Mouse (Mus musculus): Measurements from ENCODE around the gene Zdhhc17.

The Zdhhc17 gene

DNA sequence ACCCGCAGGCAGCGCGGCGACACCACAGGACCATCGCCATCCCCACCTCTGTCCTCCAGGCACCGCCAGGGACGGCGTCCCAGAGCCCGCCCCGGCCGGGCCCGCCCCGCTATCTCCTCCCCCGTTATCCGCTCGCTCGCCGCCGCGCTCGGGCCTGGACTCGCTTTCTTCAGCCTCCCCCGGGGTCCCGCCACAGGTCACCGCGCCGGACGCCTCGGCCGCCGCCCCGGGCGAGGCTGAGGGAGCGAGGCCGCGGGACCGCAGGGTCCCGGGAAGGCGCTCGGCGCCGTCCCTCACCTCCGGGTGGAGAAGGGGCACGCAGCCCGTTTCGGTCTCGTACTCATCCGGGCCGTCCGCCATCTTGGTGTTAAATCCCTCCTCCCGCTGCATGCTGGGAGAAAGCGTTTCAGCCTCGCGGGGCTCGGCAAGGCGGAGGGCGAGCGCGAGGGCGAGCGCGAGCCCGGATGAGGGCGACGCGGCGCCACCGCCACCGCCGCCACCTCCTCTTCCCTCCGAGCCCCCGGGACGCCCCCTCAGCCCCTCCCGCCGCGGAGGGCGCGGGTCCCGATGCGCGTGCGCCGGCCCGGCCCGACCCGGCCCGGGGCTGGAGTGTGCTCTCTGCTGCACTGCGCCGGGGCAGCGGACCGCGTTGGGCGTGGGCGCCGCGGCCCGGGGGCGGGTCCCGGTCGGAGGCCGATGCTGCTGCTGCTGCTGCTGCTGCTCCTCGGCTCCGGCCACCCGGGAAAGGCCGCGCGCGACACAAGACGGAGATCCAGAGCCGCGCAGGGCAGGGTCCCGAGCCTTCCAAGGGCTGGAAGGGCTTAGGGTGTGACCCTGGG is at the start of gene Zdhhc17:
Gene Zdhhc17, minus strand, starts transcription at position 500 of the 839 bp plus-strand sequence.
- in situ Hi-C loops (cut with MboI, MseI): no loop called here

GRCm38 (mm10) chr10:111055770-111056169 is 45.8 kb upstream of the Zdhhc17 start:
- in situ Hi-C loops (cut with MboI, MseI): no loop called here

- in situ Hi-C loops (cut with MboI, MseI): no loop called here
Observed at GRCm38 (mm10) chr10:111051606-111052005, 41.7 kb upstream of the Zdhhc17 start.

DNA sequence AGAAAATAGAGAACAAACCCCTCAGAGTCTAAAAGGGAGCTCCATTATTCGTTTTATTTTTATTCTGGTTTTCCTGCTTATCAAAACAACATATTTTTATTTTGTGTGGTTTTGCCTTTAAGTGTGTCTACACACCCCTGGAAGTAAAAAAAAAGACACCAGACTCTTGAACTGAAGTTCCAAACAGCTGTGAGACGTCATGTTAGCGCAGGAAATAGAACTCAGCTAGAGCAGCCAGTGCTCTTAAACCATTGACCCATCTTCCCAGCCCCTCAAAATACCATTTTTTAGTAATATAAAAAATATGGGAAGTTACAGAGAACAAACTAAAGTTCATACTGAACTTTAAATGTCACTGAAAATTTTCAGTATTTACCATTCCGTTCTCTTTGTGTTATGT is 40.6 kb upstream of the Zdhhc17 start:
- in situ Hi-C loops (cut with MboI, MseI): no loop called here

- in situ Hi-C loops (cut with MboI, MseI): no loop called here
Observed at GRCm38 (mm10) chr10:111050061-111050460, 40.1 kb upstream of the Zdhhc17 start.

- in situ Hi-C loops (cut with MboI, MseI): no loop called here
Observed at GRCm38 (mm10) chr10:111047895-111048294, 38.0 kb upstream of the Zdhhc17 start.

DNA sequence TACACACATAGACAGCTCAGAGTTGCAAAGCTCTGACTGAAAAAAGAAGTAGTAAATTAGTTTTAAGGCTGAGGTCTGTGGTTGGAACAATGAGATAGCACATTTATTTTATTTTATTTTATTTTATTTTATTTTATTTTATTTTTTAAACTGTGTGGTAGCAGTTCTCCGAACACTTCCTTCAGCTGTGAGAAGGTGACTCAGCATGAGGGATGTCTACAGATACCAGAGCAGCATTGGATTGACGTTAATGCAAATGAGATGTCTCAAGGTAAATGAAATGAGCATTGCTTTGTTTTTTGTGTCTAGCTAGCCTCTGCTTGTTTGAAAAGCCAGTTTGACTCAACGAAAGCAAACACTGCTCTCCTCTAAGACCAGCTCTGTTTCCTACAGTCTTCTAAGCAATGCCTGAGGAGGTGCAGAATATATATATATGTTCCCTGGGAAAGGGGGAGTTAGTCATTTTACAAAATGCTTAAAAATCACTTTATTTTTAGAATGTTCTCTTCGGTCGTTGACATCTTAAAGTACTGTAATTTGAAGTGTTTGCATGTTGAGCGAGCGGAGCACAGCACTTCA is 30.2 kb upstream of the Zdhhc17 start:
- in situ Hi-C loops (cut with MboI, MseI): no loop called here

- in situ Hi-C loops (cut with MboI, MseI): no loop called here
Observed at GRCm38 (mm10) chr10:111036851-111037250, 26.9 kb upstream of the Zdhhc17 start.

- in situ Hi-C loops (cut with MboI, MseI): no loop called here
Observed at GRCm38 (mm10) chr10:111035134-111035533, 25.2 kb upstream of the Zdhhc17 start.

DNA sequence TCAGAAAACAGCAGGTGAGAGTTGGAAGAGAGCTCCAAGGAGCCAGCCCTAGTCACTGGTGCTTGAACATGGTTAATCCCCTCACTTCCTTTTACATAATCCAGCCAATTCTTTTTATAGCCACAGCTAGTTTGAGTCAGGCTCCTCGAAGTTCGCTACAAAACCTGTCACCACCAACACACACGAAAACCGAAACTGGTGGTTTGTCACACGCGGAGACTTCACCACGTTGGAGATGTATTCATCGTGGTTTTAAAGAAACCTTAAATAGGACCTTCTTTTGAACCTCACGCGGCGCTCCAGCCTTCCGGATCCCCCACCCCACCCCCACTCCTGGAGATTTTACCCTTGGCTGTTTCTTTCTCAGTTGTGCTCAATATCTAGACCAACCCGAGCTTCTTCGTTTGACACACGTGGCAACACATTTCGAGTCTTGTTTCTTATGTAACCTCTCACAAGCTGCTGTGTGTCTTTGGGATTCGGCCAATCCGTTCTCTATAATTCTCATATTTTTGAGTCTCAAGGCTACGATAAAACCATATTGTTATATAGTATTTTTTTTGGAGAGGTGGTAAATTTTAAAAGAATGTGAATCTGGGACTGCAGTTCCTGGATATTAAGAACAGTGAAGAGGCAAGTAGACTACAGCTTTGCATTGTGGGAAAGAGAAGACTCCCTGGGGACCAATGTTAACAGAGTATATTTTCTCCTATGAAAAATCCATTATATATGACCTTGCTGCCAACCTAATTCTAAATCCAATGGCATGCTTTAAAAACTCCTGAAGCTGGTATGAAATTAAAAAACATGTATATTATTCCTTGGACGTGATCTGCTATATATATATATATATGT is 21.8 kb upstream of the Zdhhc17 start:
- in situ Hi-C loops (cut with MboI, MseI): no loop called here

- in situ Hi-C loops (cut with MboI, MseI): no loop called here
Observed at GRCm38 (mm10) chr10:111030845-111031244, 20.9 kb upstream of the Zdhhc17 start.

- in situ Hi-C loops (cut with MboI, MseI): no loop called here
Observed at GRCm38 (mm10) chr10:111026106-111026505, 16.2 kb upstream of the Zdhhc17 start.

- in situ Hi-C loops (cut with MboI, MseI): no loop called here
Observed at GRCm38 (mm10) chr10:111024746-111025145, 14.8 kb upstream of the Zdhhc17 start.

DNA sequence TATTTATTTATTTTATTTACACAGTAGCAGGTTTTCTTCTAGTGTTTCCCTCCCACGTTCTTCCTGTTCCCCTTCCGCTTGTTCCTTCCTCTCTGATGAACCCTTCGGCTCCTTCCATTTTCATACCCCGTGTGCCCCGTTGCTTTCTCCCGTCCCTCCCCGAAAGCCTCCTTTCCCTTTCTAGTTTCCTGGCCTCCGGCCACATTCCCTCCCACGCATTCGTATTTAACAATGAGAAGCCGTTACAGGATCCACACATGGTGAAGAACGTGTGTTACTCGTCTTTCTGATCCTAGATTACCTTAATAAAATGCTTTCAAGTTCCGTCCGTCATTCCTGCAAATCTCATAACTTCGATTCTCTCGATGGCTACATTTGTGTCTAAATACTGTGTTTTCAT is 4.5 kb upstream of the Zdhhc17 start:
- in situ Hi-C loops (cut with MboI, MseI): no loop called here

- in situ Hi-C loops (cut with MboI, MseI): no loop called here
Observed at GRCm38 (mm10) chr10:111013265-111013664, 3.3 kb upstream of the Zdhhc17 start.

GRCm38 (mm10) chr10:111012496-111013038 is 2.6 kb upstream of the Zdhhc17 start:
- in situ Hi-C loops (cut with MboI, MseI): no loop called here

GRCm38 (mm10) chr10:111011226-111011765 is 1.4 kb upstream of the Zdhhc17 start:
- in situ Hi-C loops (cut with MboI, MseI): no loop called here

- in situ Hi-C loops (cut with MboI, MseI): no loop called here
Observed at GRCm38 (mm10) chr10:111010480-111011225, 713 bp upstream of the Zdhhc17 start.

GRCm38 (mm10) chr10:111009113-111009640 is 763 bp downstream of the Zdhhc17 start:
- in situ Hi-C loops (cut with MboI, MseI): no loop called here

DNA sequence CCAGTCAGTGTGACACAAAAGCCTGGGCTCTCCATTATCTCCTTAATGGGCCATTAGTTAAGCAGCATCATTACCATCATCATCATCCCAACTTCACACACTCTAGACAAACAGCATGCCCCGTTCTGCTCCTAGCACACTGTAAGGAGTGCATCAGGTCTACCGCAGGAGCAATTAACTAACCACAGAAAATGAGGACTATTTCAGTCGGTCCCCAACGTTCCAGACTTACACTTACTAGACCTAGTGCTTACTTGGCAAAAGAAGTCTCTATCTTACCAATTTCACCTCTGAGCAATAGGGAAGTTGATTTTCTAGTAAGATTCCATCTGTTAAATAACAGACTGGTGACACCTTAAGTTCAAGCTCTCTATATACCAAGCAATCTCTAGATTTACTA is 2.3 kb downstream of the Zdhhc17 start:
- in situ Hi-C loops (cut with MboI, MseI): no loop called here
